Mouse (Mus musculus) testis, adult 2 months (tissue): Measurements from ENCODE around the gene Fgfr1op. TPM values are rescaled to one million over a fixed set of nuclear protein-coding genes. Genes with fewer than 3 reads are reported as not detected.
A peak's percentile ranks its signal among the peaks of the same experiment; 100 is the strongest.
"Not testable (repeated sequence)": the region's sequence is repeated elsewhere in the genome, so short reads cannot be mapped to it uniquely, and the experiment has no call there.

Source experiments
- H3K27ac ChIP-seq: fragments of 200-500 bp; 2 replicates; pipeline ENCODE4 v1.5.1; 2012; ENCODE audit warnings: low read depth, low read length; ENCODE audit not compliant: control insufficient read depth, insufficient read depth
- H3K27me3 ChIP-seq: fragments of 200-500 bp; 2 replicates; pipeline ENCODE4 v1.6.1; 2012; ENCODE audit warnings: mild to moderate bottlenecking, low read length, moderate library complexity; ENCODE audit not compliant: control insufficient read depth, insufficient read depth
- H3K36me3 ChIP-seq: fragments of 200-500 bp; 2 replicates; pipeline ENCODE4 v1.6.1; 2012; ENCODE audit warnings: mild to moderate bottlenecking, low read length; ENCODE audit not compliant: control insufficient read depth, insufficient read depth
- H3K4me1 ChIP-seq: fragments of 200-500 bp; 2 replicates; pipeline ENCODE4 v1.6.1; 2012; ENCODE audit warnings: low read length; ENCODE audit not compliant: control insufficient read depth, insufficient read depth
- H3K4me3 ChIP-seq: fragments of 200-500 bp; 2 replicates; pipeline ENCODE4 v1.5.1; 2012; ENCODE audit warnings: low read depth, mild to moderate bottlenecking, low read length, moderate library complexity, mixed read lengths; ENCODE audit not compliant: control insufficient read depth
- polyA plus RNA-seq: library from polyadenylated mRNA; depleted of rRNA; stranded (reverse); fragments of >200 nt; gene quantifications from 2 replicates; pipeline ENCODE4 v1.2.3, GENCODE M21; 2012; rRNA removed

The Fgfr1op gene
- polyA plus RNA-seq: 27.1 and 28.2 TPM in 2 replicates

DNA sequence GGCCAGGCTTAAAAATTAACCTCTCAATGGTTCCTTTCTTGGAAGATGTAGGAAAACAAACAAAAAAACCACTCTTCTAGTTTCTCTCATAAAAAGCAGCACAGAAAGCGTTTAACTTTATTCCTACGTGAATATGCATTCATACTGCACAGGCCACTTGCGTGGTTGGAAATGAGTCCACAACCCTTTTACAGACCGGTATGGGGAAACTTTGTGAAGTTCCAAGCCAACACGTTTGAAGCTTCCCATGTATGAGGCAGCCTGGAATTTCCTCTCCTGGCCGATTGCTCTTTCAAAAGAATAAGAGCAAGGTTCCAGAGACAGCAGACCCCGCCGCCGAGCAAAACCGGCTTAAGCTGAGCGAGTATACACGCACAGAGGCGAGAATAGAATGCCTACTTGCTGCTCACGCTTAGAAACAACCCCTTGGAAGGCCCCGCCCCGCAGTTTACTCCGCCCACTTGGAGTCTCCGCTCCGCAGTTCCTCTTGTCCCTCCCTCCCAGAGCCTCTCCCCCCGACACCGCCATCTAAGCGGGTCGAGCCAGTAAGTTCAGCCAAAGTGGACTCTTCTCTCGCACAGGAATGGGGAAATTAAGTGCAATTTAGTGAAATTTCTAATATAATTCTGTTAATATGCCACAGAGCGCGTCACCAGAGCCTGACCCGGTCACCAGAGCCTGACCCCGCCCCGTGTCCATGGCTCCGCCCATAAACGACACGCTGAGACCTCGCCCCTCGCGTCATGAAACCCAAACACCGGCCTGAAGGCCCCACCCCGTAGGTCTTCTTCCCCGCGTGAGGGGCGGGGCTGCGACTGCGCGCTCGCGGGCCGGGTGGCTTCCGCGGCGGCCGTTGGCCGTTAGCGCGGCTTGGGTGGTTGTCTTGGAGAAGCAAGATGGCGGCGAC, at the start of gene Fgfr1op:
Fgfr1op (plus strand) TSS at position 801 of the 907 bp plus-strand sequence.
- H3K4me3 ChIP-seq: peak within 1 kb of the TSS; percentile 86
- H3K27ac ChIP-seq: peak within 1 kb of the TSS; percentile 93
- not testable (repeated sequence) for H3K4me1 ChIP-seq, H3K27me3 ChIP-seq, H3K36me3 ChIP-seq

DNA sequence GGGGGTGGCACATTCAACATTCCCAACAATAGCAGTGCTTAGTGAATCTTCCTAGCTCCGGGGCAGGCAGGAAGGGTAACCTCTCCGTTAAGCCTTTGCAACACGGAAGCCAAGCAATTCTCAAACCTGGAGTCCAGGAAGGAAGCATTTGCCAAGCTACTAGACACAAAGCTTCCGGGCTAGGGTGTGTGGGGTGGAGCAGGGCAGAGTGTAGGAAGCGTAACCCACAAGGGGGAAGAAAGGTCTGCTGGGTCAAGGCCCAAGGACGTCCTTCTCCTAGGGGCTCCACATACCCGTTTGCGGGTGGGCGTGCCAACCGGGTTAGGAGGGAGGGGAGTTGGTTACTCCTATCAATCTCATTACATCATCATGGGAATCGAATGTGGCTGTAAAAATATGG, 48.9 kb upstream of the Fgfr1op start:
- H3K4me1 ChIP-seq, H3K4me3 ChIP-seq, H3K36me3 ChIP-seq, H3K27me3 ChIP-seq, H3K27ac ChIP-seq: not testable (repeated sequence)

DNA sequence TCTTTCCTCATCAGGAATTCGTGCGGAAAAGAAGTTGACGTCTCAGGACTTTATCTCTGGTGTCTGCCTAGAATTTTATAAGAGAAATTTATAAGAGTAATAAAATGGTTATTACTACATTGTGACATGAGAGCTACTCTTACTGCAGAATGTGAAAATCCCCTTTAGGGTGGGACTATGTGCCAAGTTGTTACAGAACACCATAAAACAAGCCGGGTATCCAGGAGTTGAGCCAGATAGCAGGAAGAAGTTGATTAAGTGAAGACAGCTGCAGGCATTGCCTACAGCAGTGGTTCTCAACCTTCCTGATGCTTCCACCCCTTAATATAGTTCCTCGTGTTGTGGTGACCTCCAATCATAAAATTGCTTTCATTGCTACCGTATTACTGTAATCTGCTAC, 48.4 kb upstream of the Fgfr1op start:
- H3K27me3 ChIP-seq, H3K4me3 ChIP-seq, H3K36me3 ChIP-seq, H3K27ac ChIP-seq, H3K4me1 ChIP-seq: not testable (repeated sequence)

DNA sequence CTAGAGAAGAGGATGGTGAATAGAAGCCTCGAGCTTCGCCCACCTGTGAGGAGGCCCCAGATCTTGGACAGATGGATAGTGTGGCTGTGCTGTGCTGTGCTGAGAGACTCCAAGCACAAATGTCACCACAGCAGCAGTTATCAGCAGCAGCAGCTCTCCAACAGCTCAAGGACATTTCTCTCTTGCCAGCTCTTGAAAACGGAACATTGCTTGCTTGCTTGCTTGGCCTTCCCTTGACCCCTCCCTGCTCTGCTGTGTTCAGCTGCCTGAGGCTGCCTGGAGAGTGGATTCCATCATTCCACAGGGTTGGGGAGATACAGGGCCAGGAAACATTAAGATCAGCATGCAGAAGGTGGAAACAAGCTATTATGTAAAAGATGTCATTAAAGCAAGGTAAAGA, 42.3 kb upstream of the Fgfr1op start:
- not testable (repeated sequence) for H3K4me3 ChIP-seq, H3K27ac ChIP-seq, H3K27me3 ChIP-seq, H3K36me3 ChIP-seq, H3K4me1 ChIP-seq

DNA sequence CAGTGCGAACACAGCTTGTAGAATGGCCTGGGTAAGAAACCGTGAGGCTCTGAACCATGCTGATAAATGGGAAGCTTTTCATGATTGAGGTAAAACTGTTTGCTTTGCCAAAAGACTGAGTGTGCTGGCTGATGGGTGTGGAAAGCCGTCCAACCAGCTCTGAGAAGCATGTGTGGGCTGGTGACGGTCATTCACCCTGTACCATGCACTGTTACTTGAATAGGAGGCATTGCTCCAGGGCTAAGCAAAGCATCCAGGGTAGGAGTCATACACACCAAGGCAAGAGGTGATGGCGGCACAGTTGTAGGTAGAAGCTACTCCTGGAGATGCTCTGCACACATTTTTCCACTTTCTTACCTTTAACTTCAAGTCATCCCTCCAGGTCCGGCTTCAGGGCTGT, 40.7 kb upstream of the Fgfr1op start:
- H3K27ac ChIP-seq, H3K4me1 ChIP-seq, H3K4me3 ChIP-seq, H3K27me3 ChIP-seq, H3K36me3 ChIP-seq: not testable (repeated sequence)

DNA sequence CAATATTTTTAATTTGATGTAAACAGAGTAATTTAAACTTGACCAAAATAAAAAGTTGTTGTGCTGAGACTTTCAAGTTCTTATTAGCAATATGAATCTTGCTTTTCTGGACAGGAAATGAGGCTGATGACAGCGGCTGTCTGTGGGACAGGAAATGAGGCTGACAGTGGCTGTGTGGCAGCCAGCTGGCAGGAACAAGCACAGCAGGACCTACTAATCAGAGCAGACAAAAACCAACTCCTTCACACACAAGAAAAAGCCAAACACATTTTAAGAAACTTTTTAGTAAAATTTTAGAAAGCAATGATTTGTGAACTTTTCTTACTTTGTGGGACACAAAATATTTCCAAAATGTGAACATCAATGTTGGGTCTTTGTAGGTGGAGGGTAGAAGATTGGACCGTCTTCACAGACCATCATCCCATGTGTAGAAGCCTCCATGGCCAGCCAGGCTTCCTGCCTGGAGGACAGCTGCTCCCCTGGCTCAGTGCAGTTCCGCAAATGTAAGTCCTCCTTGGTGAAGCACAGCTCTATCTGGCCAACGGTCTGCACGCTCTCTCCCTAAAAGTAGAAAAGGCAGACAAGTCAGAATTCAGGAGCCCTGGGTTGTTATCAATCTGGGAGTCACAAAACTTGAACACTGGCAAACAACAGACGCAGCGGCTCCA, 36.8 kb upstream of the Fgfr1op start:
- H3K4me1 ChIP-seq, H3K4me3 ChIP-seq, H3K27ac ChIP-seq, H3K27me3 ChIP-seq, H3K36me3 ChIP-seq: not testable (repeated sequence)

DNA sequence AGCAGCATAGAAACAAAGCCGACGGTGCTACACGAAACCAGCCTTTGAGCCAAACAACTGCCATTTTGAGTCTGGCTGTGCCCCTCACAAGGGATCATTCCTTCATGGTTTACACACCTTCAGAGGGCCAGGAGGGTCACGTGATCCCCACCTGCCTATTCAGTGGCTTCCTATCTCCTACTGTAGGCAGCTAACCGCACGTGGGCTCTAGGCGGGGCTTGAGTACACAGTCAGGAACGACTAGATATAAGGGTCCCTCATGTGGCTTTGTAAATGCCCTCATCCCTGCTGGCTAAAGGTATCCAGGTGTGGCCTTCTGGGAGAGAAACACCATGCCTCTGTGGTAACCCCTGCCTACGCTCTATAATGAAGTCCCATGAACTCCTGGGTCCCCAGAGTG, 35.7 kb upstream of the Fgfr1op start:
- not testable (repeated sequence) for H3K4me1 ChIP-seq, H3K27ac ChIP-seq, H3K27me3 ChIP-seq, H3K36me3 ChIP-seq, H3K4me3 ChIP-seq

DNA sequence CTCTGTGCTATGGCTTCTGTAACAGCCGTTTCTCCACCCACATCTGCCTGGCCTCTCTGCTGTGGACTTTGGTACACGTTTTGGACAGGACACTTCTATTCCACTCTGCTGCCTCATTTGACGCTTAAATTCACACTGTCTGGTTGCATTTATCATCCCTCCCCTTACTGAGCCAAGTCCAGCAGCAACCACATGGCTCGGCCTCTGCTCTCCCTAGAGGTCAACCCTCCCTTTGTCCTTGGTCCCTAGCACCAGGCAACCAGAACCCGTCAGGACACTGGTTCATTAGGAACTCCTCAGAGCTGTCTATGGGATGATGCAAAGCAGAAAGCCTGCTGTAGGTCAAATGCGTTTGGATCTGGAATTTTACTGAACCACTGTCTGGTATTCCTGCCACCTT, 34.5 kb upstream of the Fgfr1op start:
- H3K36me3 ChIP-seq, H3K4me3 ChIP-seq, H3K27ac ChIP-seq, H3K4me1 ChIP-seq, H3K27me3 ChIP-seq: not testable (repeated sequence)

DNA sequence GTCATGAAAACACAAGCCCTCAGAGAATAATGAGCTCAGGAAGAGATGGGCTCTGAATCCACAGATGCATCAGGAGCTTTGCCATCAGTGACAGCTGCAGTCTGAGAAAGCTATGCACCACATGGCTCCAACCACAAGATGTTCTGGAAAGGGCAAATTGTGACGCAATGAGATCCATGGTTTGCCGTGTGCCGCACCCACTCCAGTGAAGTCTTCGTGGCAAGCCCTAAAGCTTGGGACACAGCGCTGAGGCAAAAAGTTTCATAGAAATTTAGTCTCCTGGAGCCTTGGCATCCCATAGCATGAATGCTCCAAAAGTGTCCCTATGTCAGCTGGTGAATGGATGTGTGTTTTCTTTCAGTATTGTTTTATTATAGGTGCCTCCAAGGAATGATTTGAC, 27.2 kb upstream of the Fgfr1op start:
- H3K36me3 ChIP-seq, H3K4me3 ChIP-seq, H3K4me1 ChIP-seq, H3K27me3 ChIP-seq, H3K27ac ChIP-seq: not testable (repeated sequence)

DNA sequence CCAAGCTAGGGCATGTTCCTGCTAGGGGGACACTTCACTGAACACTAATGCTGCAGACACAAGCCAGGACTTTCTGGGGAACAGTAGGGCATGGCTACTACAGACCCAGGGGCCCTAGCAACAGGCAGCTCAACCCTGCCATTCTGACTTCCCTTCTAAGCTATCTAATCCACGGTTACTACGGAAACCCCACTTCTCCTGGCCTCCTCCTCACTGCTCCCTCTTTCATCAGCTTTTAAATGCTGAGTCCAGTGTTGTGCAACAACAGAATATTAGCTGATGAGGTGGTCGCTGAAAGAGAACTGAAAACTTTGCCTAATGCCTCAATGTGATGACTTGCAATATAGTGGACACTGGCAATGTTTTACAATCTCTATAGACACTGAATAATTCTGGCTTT, 25.1 kb upstream of the Fgfr1op start:
- H3K36me3 ChIP-seq, H3K27ac ChIP-seq, H3K27me3 ChIP-seq, H3K4me1 ChIP-seq, H3K4me3 ChIP-seq: not testable (repeated sequence)

DNA sequence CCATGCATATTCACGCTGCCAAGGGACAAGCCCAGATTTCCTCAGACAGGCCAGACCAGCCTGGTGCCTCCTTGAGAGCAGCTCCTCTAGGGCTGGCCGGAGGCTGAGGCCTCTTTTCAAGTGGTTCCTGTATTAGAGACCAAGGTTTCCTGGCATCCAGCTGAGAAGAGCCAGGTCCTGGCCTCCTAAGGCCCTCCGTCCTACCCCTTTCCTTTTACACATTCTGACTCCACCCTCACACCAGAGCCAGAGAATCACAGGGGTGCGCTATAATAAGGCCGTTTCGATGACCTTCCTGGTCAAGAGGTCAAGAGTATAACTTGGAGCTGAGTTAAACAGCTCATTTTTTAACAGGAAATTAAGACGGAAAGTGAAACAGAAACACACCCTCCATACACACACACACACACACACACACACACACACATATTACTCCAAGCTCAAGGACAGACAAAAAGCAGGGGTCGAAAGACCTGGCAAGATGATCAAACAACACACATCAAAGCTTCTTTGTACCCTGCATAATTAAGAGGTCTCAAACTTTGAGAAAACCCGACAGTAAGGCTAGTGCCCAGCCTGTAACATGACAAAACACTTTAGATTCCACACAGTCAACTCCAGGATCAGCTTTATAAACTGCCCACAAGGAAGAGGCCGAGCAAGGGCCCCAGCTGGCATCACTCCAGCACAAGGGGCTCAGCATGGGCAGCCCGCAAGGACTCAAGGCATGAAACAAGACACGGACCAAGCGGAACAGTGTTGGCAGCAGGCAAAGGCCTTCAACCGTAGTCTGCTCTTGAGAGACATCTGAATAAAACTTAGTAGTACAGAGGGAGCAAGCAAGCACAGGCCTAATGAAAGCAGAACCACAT, 21.3 kb upstream of the Fgfr1op start:
- not testable (repeated sequence) for H3K27me3 ChIP-seq, H3K4me3 ChIP-seq, H3K36me3 ChIP-seq, H3K27ac ChIP-seq, H3K4me1 ChIP-seq
